Mouse (Mus musculus) stomach, postnatal 0 days (tissue): ENCODE results near the gene Hist2h3c1. TPM values are rescaled to one million over a fixed set of nuclear protein-coding genes. Genes with fewer than 3 reads are reported as not detected.

ENCODE experiments used
- ATAC-seq: fragments of 200-750 bp; cut with Nextera tagmentation; 2 replicates; pipeline ENCODE4 v1.8.0; 2017; ENCODE audit not compliant: low FRiP score, low TSS enrichment
- DNase-seq: peaks from one replicate; pipeline ENCODE4 v3.0.0-alpha.2; 2016; ENCODE audit warnings: low spot score
- H3K27ac ChIP-seq: fragments of 300-500 bp; sonication (generic); replicated peaks from 2 replicates; pipeline ENCODE4 v1.5.1; 2014; ENCODE audit warnings: mild to moderate bottlenecking, control low read depth
- H3K27me3 ChIP-seq: fragments of 300-500 bp; sonication (generic); 2 replicates; pipeline ENCODE4 v1.6.1; 2014; ENCODE audit warnings: low read length; ENCODE audit not compliant: control insufficient read depth, insufficient read depth
- H3K36me3 ChIP-seq: fragments of 300-500 bp; sonication (generic); 2 replicates; pipeline ENCODE4 v1.6.1; 2014; ENCODE audit warnings: low read length, mixed read lengths; ENCODE audit not compliant: control insufficient read depth, insufficient read depth
- H3K4me1 ChIP-seq: fragments of 300-500 bp; sonication (generic); replicated peaks from 2 replicates; pipeline ENCODE4 v1.6.1; 2014; ENCODE audit warnings: antibody characterized with exemption; ENCODE audit not compliant: control insufficient read depth, insufficient read depth
- H3K4me2 ChIP-seq: fragments of 300-500 bp; sonication (generic); replicated peaks from 2 replicates; pipeline ENCODE4 v1.6.1; 2014; ENCODE audit warnings: low read depth, mild to moderate bottlenecking, control low read depth, moderate library complexity
- H3K4me3 ChIP-seq: fragments of 300-500 bp; sonication (generic); 2 replicates; pipeline ENCODE4 v1.5.1; 2014; ENCODE audit warnings: low read depth, low read length, control low read depth
- H3K9ac ChIP-seq: fragments of 300-500 bp; sonication (generic); 2 replicates; pipeline ENCODE4 v1.6.1; 2014; ENCODE audit warnings: mild to moderate bottlenecking, low read length, control low read depth, mixed read lengths
- H3K9me3 ChIP-seq: fragments of 300-500 bp; sonication (generic); 2 replicates; pipeline ENCODE4 v1.6.1; 2016; ENCODE audit warnings: low read length; ENCODE audit not compliant: control insufficient read depth
- CTCF ChIP-seq: IDR thresholded peaks from 2 replicates; pipeline ENCODE4 v1.5.1; 2016; ENCODE audit warnings: antibody characterized with exemption, low read depth, mild to moderate bottlenecking, moderate library complexity
- EP300 ChIP-seq: optimal IDR thresholded peaks from 2 replicates; pipeline ENCODE3; 2016; ENCODE audit warnings: antibody characterized with exemption
- WGBS: fragments of 180-500 bp; shearing (Covaris S2); extraction: QIAGEN DNeasy Blood & Tissue Kit; methylation state at CpG from one replicate; pipeline ENCODE4 v1.1.7; 2014; 5-methylcytosine and 5-hydroxymethylcytosine counted together
- microRNA-seq: library from miRNA; unstranded; fragments of <30 nt; microRNA quantifications from one replicate; pipeline ENCODE4, GENCODE M21; 2016
- polyA plus RNA-seq: library from polyadenylated mRNA; unstranded; fragments of >200 nt; fragmentation: Nextera tagmentation; extraction: Ambion mirVana; gene quantifications from 2 replicates; pipeline ENCODE4 v1.2.1, GENCODE M21; 2015

Gene Hist2h3c1
- polyA plus RNA-seq, 1 experiment from 2014 or later = 1.2 TPM

- ATAC-seq (no peak), DNase-seq (no peak)
- WGBS = 64% methylated on average over 6 of the region's 6 CpGs
- Histone ChIP-seq H3K4me2 (no peak overlapping the region), H3K27ac (no peak overlapping the region), H3K27me3 (no peaks in the 10 kb centered on the region), H3K4me1 (no peaks in the 10 kb centered on the region), H3K36me3 (no peaks in the 10 kb centered on the region), H3K9ac (no peak overlapping the region), H3K9me3 (no peaks in the 10 kb centered on the region), H3K4me3 (no peak overlapping the region)
- TF ChIP-seq CTCF = no peak
- TF ChIP-seq EP300 = no peak
These were observed 46.2 kb downstream of the Hist2h3c1 start for GRCm38 (mm10) chr3:96292641-96293040.

- Histone ChIP-seq H3K36me3 (no peaks in the 10 kb centered on the region), H3K9ac (no peak overlapping the region), H3K27ac (no peak overlapping the region), H3K4me2 (no peak overlapping the region), H3K4me3 (no peak overlapping the region), H3K4me1 (no peaks in the 10 kb centered on the region), H3K27me3 (no peaks in the 10 kb centered on the region), H3K9me3 (no peaks in the 10 kb centered on the region)
- WGBS = 48% methylated on average over 5 of the region's 5 CpGs
- TF ChIP-seq EP300 (no peak), CTCF (no peak)
- no peak for DNase-seq
- ATAC-seq = no peak
These were observed 46.9 kb downstream of the Hist2h3c1 start for GRCm38 (mm10) chr3:96293368-96293767.

- WGBS = 75% methylated on average over 4 of the region's 4 CpGs
- TF ChIP-seq EP300 (no peak), CTCF (no peak)
These were observed 47.3 kb downstream of the Hist2h3c1 start, which contains the start of gene Fcgr1 for GRCm38 (mm10) chr3:96293787-96294186. Gene Fcgr1, minus strand, starts transcription at chr3:96293969.

More at GRCm38 (mm10) chr3:96293787-96294186, 47.3 kb downstream of the Hist2h3c1 start, which contains the start of gene Fcgr1:
- Histone ChIP-seq H3K9ac (no peak within 1 kb of the TSS), H3K27ac (no peak within 1 kb of the TSS), H3K4me1 (no peaks in the 10 kb centered on the region), H3K36me3 (no peaks in the 10 kb centered on the region), H3K27me3 (no peaks in the 10 kb centered on the region), H3K4me2 (no peak within 1 kb of the TSS), H3K9me3 (no peaks in the 10 kb centered on the region), H3K4me3 (no peak within 1 kb of the TSS)
- no peak for ATAC-seq
- no peak for DNase-seq

Small RNA genes lying within 50 kb of the gene (microRNA-seq; reads per million reads assigned to microRNA genes)
- not detected for gene Gm44492
- gene Gm47311 = not detected
- gene Gm47313 = not detected

Other genes with a start within 250 kb of the Hist2h3c1 start
- 28.0 and 32.1 TPM in 2 replicates for gene Vps45, start 188.2 kb upstream of the Hist2h3c1 start, polyA plus RNA-seq
- gene Otud7b, start 142.2 kb upstream of the Hist2h3c1 start, polyA plus RNA-seq = 12.3 and 14.5 TPM in 2 replicates
- 8.2 and 10.2 TPM in 2 replicates for gene Mtmr11, start 84.7 kb upstream of the Hist2h3c1 start, polyA plus RNA-seq
- 70.1 and 72.8 TPM in 2 replicates for gene Sf3b4, start 74.4 kb upstream of the Hist2h3c1 start, polyA plus RNA-seq
- 2.9 and 4.2 TPM in 2 replicates for gene Sv2a, start 65.5 kb upstream of the Hist2h3c1 start, polyA plus RNA-seq
- 53.6 and 55.1 TPM in 2 replicates for gene Bola1, start 27.0 kb upstream of the Hist2h3c1 start, polyA plus RNA-seq
- gene Hist2h2ab, start 26.8 kb upstream of the Hist2h3c1 start, polyA plus RNA-seq = 0.68 TPM in 1 of 2 replicates, not detected in the other
- gene Hist2h2ac, start 25.8 kb upstream of the Hist2h3c1 start, polyA plus RNA-seq = 3.1 and 6.2 TPM in 2 replicates
- 3.2 and 3.4 TPM in 2 replicates for gene Hist2h2be, start 25.6 kb upstream of the Hist2h3c1 start, polyA plus RNA-seq
- 1.2 and 2.8 TPM in 2 replicates for gene Hist2h3c2, start 7.6 kb upstream of the Hist2h3c1 start, polyA plus RNA-seq
- 218 and 246 TPM in 2 replicates for gene Hist2h2aa2, start 6.4 kb upstream of the Hist2h3c1 start, polyA plus RNA-seq
- gene Hist2h2aa1, start 1.2 kb upstream of the Hist2h3c1 start, polyA plus RNA-seq = 81.4 and 98.7 TPM in 2 replicates
- gene Hist2h4, start 16.6 kb downstream of the Hist2h3c1 start, polyA plus RNA-seq = 5.4 and 9.8 TPM in 2 replicates
- 16.4 and 34.4 TPM in 2 replicates for gene Hist2h3b, start 22.0 kb downstream of the Hist2h3c1 start, polyA plus RNA-seq
- 3.8 and 5.5 TPM in 2 replicates for gene Hist2h2bb, start 23.1 kb downstream of the Hist2h3c1 start, polyA plus RNA-seq
- gene Fcgr1, start 47.3 kb downstream of the Hist2h3c1 start, polyA plus RNA-seq = 2.5 and 3.8 TPM in 2 replicates
- gene BC107364, start 205.6 kb downstream of the Hist2h3c1 start, polyA plus RNA-seq = 0.18 and 0.36 TPM in 2 replicates